Mouse (Mus musculus): ENCODE results near the gene Pde8a. TPM values are rescaled to one million over a fixed set of nuclear protein-coding genes. Genes with fewer than 3 reads are reported as not detected.

Pde8a gene
- polyA plus RNA-seq, 1 experiment from 2014 or later: 2.7 TPM

- peak; percentile 81 for ATAC-seq (replicated peaks; ENCODE audit: insufficient number of reproducible peaks, low FRiP score, low TSS enrichment)
- Histone ChIP-seq H3K4me2 (peak overlapping the region; percentile 75), H3K4me1 (ENCODE audit: control insufficient read depth, insufficient read depth, low read length) (peaks cover 13% of the 10 kb centered on the region; the same call in 1 of the 2 replicates), H3K4me3 (ENCODE audit: low read depth, low read length) (peak overlapping the region; percentile 64), H3K9ac (ENCODE audit: low read depth, low read length) (peak overlapping the region; percentile 70), H3K9me3 (replicated peaks; ENCODE audit: control insufficient read depth, low read length) (no peaks in the 10 kb centered on the region), H3K36me3 (ENCODE audit: control insufficient read depth, insufficient read depth, low read length) (no peaks in the 10 kb centered on the region), H3K27ac (ENCODE audit: low read depth, low read length) (peak overlapping the region; percentile 81), H3K27me3 (ENCODE audit: control insufficient read depth, insufficient read depth, low read length) (peaks cover 25% of the 10 kb centered on the region)
- WGBS (ENCODE audit: insufficient replicate concordance): under 1% methylated on average over 55 of the region's 57 CpGs
Observed at GRCm38 (mm10) chr7:81212697-81213346, 574 bp upstream of the Pde8a start.

- peak overlapping the region; percentile 75 for H3K4me2 ChIP-seq
- no peaks in the 10 kb centered on the region for H3K36me3 ChIP-seq (ENCODE audit: control insufficient read depth, insufficient read depth, low read length)
- H3K4me1 ChIP-seq (ENCODE audit: control insufficient read depth, insufficient read depth, low read length): peaks cover 13% of the 10 kb centered on the region; the same call in 1 of the 2 replicates
- H3K4me3 ChIP-seq (ENCODE audit: low read depth, low read length): peak overlapping the region; percentile 64
- H3K27me3 ChIP-seq (ENCODE audit: control insufficient read depth, insufficient read depth, low read length): peaks cover 25% of the 10 kb centered on the region
- H3K9ac ChIP-seq (ENCODE audit: low read depth, low read length): peak overlapping the region; percentile 70
- no peak overlapping the region for H3K27ac ChIP-seq (ENCODE audit: low read depth, low read length)
- no peaks in the 10 kb centered on the region for H3K9me3 ChIP-seq (replicated peaks; ENCODE audit: control insufficient read depth, low read length)
- whole genome bisulfite sequencing (ENCODE audit: insufficient replicate concordance): 4% methylated on average over 39 of the region's 40 CpGs
- no peak for ATAC-seq (replicated peaks; ENCODE audit: insufficient number of reproducible peaks, low FRiP score, low TSS enrichment)
Observed at GRCm38 (mm10) chr7:81214153-81214907, 934 bp downstream of the Pde8a start.

GRCm38 (mm10) chr7:81215950-81216349 is 2.6 kb downstream of the Pde8a start:
- Histone ChIP-seq H3K27ac (ENCODE audit: low read depth, low read length) (no peak overlapping the region), H3K36me3 (ENCODE audit: control insufficient read depth, insufficient read depth, low read length) (no peaks in the 10 kb centered on the region), H3K9me3 (replicated peaks; ENCODE audit: control insufficient read depth, low read length) (no peaks in the 10 kb centered on the region), H3K4me3 (ENCODE audit: low read depth, low read length) (no peak overlapping the region), H3K27me3 (ENCODE audit: control insufficient read depth, insufficient read depth, low read length) (peaks cover 25% of the 10 kb centered on the region), H3K4me2 (no peak overlapping the region), H3K4me1 (ENCODE audit: control insufficient read depth, insufficient read depth, low read length) (peaks cover 13% of the 10 kb centered on the region; the same call in 1 of the 2 replicates), H3K9ac (ENCODE audit: low read depth, low read length) (no peak overlapping the region)
- no peak for ATAC-seq (replicated peaks; ENCODE audit: insufficient number of reproducible peaks, low FRiP score, low TSS enrichment)
- 84% methylated on average over 1 of the region's 1 CpGs for WGBS (ENCODE audit: insufficient replicate concordance)

GRCm38 (mm10) chr7:81219321-81219720 is 5.9 kb downstream of the Pde8a start:
- Histone ChIP-seq H3K4me1 (ENCODE audit: control insufficient read depth, insufficient read depth, low read length) (no peaks in the 10 kb centered on the region), H3K9ac (ENCODE audit: low read depth, low read length) (no peak overlapping the region), H3K27ac (ENCODE audit: low read depth, low read length) (no peak overlapping the region), H3K4me3 (ENCODE audit: low read depth, low read length) (no peak overlapping the region), H3K27me3 (ENCODE audit: control insufficient read depth, insufficient read depth, low read length) (peaks cover 7% of the 10 kb centered on the region; the same call in 1 of the 2 replicates), H3K4me2 (no peak overlapping the region), H3K9me3 (replicated peaks; ENCODE audit: control insufficient read depth, low read length) (no peaks in the 10 kb centered on the region), H3K36me3 (ENCODE audit: control insufficient read depth, insufficient read depth, low read length) (no peaks in the 10 kb centered on the region)
- ATAC-seq (replicated peaks; ENCODE audit: insufficient number of reproducible peaks, low FRiP score, low TSS enrichment): no peak
- 57% methylated on average over 7 of the region's 7 CpGs for WGBS (ENCODE audit: insufficient replicate concordance)

- H3K27me3 ChIP-seq (ENCODE audit: control insufficient read depth, insufficient read depth, low read length): peaks cover 4% of the 10 kb centered on the region; the same call in 1 of the 2 replicates
- H3K4me2 ChIP-seq: no peak overlapping the region
- H3K9ac ChIP-seq (ENCODE audit: low read depth, low read length): no peak overlapping the region
- 69% methylated on average over 3 of the region's 3 CpGs for WGBS (ENCODE audit: insufficient replicate concordance)
- H3K27ac ChIP-seq (ENCODE audit: low read depth, low read length): no peak overlapping the region
- no peaks in the 10 kb centered on the region for H3K36me3 ChIP-seq (ENCODE audit: control insufficient read depth, insufficient read depth, low read length)
- no peak overlapping the region for H3K4me3 ChIP-seq (ENCODE audit: low read depth, low read length)
- no peaks in the 10 kb centered on the region for H3K9me3 ChIP-seq (replicated peaks; ENCODE audit: control insufficient read depth, low read length)
- H3K4me1 ChIP-seq (ENCODE audit: control insufficient read depth, insufficient read depth, low read length): no peaks in the 10 kb centered on the region
- ATAC-seq (replicated peaks; ENCODE audit: insufficient number of reproducible peaks, low FRiP score, low TSS enrichment): no peak
Observed at GRCm38 (mm10) chr7:81220381-81220780, 7.0 kb downstream of the Pde8a start.

GRCm38 (mm10) chr7:81224260-81224659 is 10.9 kb downstream of the Pde8a start:
- no peak overlapping the region for H3K27ac ChIP-seq (ENCODE audit: low read depth, low read length)
- H3K27me3 ChIP-seq (ENCODE audit: control insufficient read depth, insufficient read depth, low read length): no peaks in the 10 kb centered on the region
- no peaks in the 10 kb centered on the region for H3K4me1 ChIP-seq (ENCODE audit: control insufficient read depth, insufficient read depth, low read length)
- H3K4me2 ChIP-seq: no peak overlapping the region
- H3K9ac ChIP-seq (ENCODE audit: low read depth, low read length): no peak overlapping the region
- WGBS (ENCODE audit: insufficient replicate concordance): 82% methylated on average over 7 of the region's 7 CpGs
- no peak overlapping the region for H3K4me3 ChIP-seq (ENCODE audit: low read depth, low read length)
- no peaks in the 10 kb centered on the region for H3K36me3 ChIP-seq (ENCODE audit: control insufficient read depth, insufficient read depth, low read length)
- no peaks in the 10 kb centered on the region for H3K9me3 ChIP-seq (replicated peaks; ENCODE audit: control insufficient read depth, low read length)
- no peak for ATAC-seq (replicated peaks; ENCODE audit: insufficient number of reproducible peaks, low FRiP score, low TSS enrichment)

- no peak overlapping the region for H3K4me3 ChIP-seq (ENCODE audit: low read depth, low read length)
- H3K9ac ChIP-seq (ENCODE audit: low read depth, low read length): no peak overlapping the region
- no peaks in the 10 kb centered on the region for H3K9me3 ChIP-seq (replicated peaks; ENCODE audit: control insufficient read depth, low read length)
- no peaks in the 10 kb centered on the region for H3K27me3 ChIP-seq (ENCODE audit: control insufficient read depth, insufficient read depth, low read length)
- no peak for ATAC-seq (replicated peaks; ENCODE audit: insufficient number of reproducible peaks, low FRiP score, low TSS enrichment)
- no peaks in the 10 kb centered on the region for H3K4me1 ChIP-seq (ENCODE audit: control insufficient read depth, insufficient read depth, low read length)
- no peaks in the 10 kb centered on the region for H3K36me3 ChIP-seq (ENCODE audit: control insufficient read depth, insufficient read depth, low read length)
- 85% methylated on average over 7 of the region's 7 CpGs for WGBS (ENCODE audit: insufficient replicate concordance)
- no peak overlapping the region for H3K27ac ChIP-seq (ENCODE audit: low read depth, low read length)
- H3K4me2 ChIP-seq: no peak overlapping the region
Observed at GRCm38 (mm10) chr7:81230091-81230792, 16.8 kb downstream of the Pde8a start.

GRCm38 (mm10) chr7:81232674-81233073 is 19.3 kb downstream of the Pde8a start:
- H3K4me1 ChIP-seq (ENCODE audit: control insufficient read depth, insufficient read depth, low read length): no peaks in the 10 kb centered on the region
- H3K9ac ChIP-seq (ENCODE audit: low read depth, low read length): no peak overlapping the region
- H3K9me3 ChIP-seq (replicated peaks; ENCODE audit: control insufficient read depth, low read length): no peaks in the 10 kb centered on the region
- no peak overlapping the region for H3K27ac ChIP-seq (ENCODE audit: low read depth, low read length)
- H3K36me3 ChIP-seq (ENCODE audit: control insufficient read depth, insufficient read depth, low read length): no peaks in the 10 kb centered on the region
- no peak overlapping the region for H3K4me3 ChIP-seq (ENCODE audit: low read depth, low read length)
- no peak for ATAC-seq (replicated peaks; ENCODE audit: insufficient number of reproducible peaks, low FRiP score, low TSS enrichment)
- WGBS (ENCODE audit: insufficient replicate concordance): 75% methylated on average over 2 of the region's 2 CpGs
- H3K4me2 ChIP-seq: no peak overlapping the region
- no peaks in the 10 kb centered on the region for H3K27me3 ChIP-seq (ENCODE audit: control insufficient read depth, insufficient read depth, low read length)
